Mouse (Mus musculus) midbrain, embryonic 14.5 days (tissue): ENCODE data around the gene Gm4450. TPM values are rescaled to one million over a fixed set of nuclear protein-coding genes. Genes with fewer than 3 reads are reported as not detected.
"Not testable (repeated sequence)": the region's sequence is repeated elsewhere in the genome, so short reads cannot be mapped to it uniquely, and the experiment has no call there.

Source experiments
- ATAC-seq: fragments of 200-750 bp; cut with Nextera tagmentation; 2 replicates; pipeline ENCODE4 v1.8.0; 2017; ENCODE audit warnings: moderate number of reproducible peaks, moderate library complexity; ENCODE audit not compliant: low FRiP score, low TSS enrichment
- DNase-seq: peaks from one replicate; pipeline ENCODE4 v3.0.0-alpha.2; 2015
- H3K27ac ChIP-seq: fragments of 300-500 bp; sonication (generic); replicated peaks from 2 replicates; pipeline ENCODE4 v1.5.1; 2014; ENCODE audit warnings: mild to moderate bottlenecking, low read depth, low read length, moderate library complexity
- H3K27me3 ChIP-seq: fragments of 300-500 bp; sonication (generic); 2 replicates; pipeline ENCODE4 v1.6.1; 2014; ENCODE audit warnings: low read length, control low read depth, mixed read lengths; ENCODE audit not compliant: control insufficient read depth, insufficient read depth
- H3K36me3 ChIP-seq: fragments of 300-500 bp; sonication (generic); 2 replicates; pipeline ENCODE4 v1.6.1; 2014; ENCODE audit warnings: low read length, control low read depth; ENCODE audit not compliant: control insufficient read depth, insufficient read depth
- H3K4me1 ChIP-seq: fragments of 300-500 bp; sonication (generic); 2 replicates; pipeline ENCODE4 v1.6.1; 2014; ENCODE audit warnings: mild to moderate bottlenecking, antibody characterized with exemption, low read length, control low read depth; ENCODE audit not compliant: control insufficient read depth, insufficient read depth
- H3K4me2 ChIP-seq: fragments of 300-500 bp; sonication (generic); 2 replicates; pipeline ENCODE4 v1.6.1; 2014; ENCODE audit warnings: mild to moderate bottlenecking, low read length, moderate library complexity
- H3K4me3 ChIP-seq: fragments of 300-500 bp; sonication (generic); replicated peaks from 2 replicates; pipeline ENCODE4 v1.5.1; 2014; ENCODE audit warnings: low read depth, low read length
- H3K9ac ChIP-seq: fragments of 300-500 bp; sonication (generic); replicated peaks from 2 replicates; pipeline ENCODE4 v1.6.1; 2014; ENCODE audit warnings: mild to moderate bottlenecking, low read length, moderate library complexity
- H3K9me3 ChIP-seq: fragments of 300-500 bp; sonication (generic); 2 replicates; pipeline ENCODE4 v1.6.1; 2016; ENCODE audit warnings: low read length, control low read depth, mixed read lengths; ENCODE audit not compliant: control insufficient read depth
- WGBS: fragments of 180-500 bp; shearing (Covaris S2); extraction: QIAGEN DNeasy Blood & Tissue Kit; methylation state at CpG from one replicate; pipeline ENCODE4 v1.1.7; 2014; 5-methylcytosine and 5-hydroxymethylcytosine counted together
- polyA plus RNA-seq: library from polyadenylated mRNA; unstranded; fragments of >200 nt; fragmentation: Nextera tagmentation; extraction: Ambion mirVana; gene quantifications from 2 replicates; pipeline ENCODE4 v1.2.1, GENCODE M21; 2014

Gene Gm4450
- polyA plus RNA-seq = not detected in 2 replicates

- DNase-seq, H3K27ac ChIP-seq, ATAC-seq, H3K27me3 ChIP-seq, H3K9ac ChIP-seq, H3K4me3 ChIP-seq, H3K4me2 ChIP-seq, H3K36me3 ChIP-seq, H3K9me3 ChIP-seq, H3K4me1 ChIP-seq: not testable (repeated sequence)
- WGBS = no CpG with 5 or more reads among the region's 1 CpGs
These were observed at the start of gene Gm4450 for GRCm38 (mm10) chr3:98457026-98457425. Gene Gm4450, minus strand, starts transcription at chr3:98457126.

- not testable (repeated sequence) for ATAC-seq, DNase-seq
These were observed 40.5 kb upstream of the Gm4450 start for GRCm38 (mm10) chr3:98497401-98497800.

GRCm38 (mm10) chr3:98496762-98497161 is 39.8 kb upstream of the Gm4450 start:
- ATAC-seq, H3K27ac ChIP-seq, H3K9me3 ChIP-seq, H3K27me3 ChIP-seq, H3K4me3 ChIP-seq, H3K4me1 ChIP-seq, H3K36me3 ChIP-seq, H3K9ac ChIP-seq, DNase-seq, H3K4me2 ChIP-seq: not testable (repeated sequence)
- WGBS = no CpG with 5 or more reads among the region's 2 CpGs

More at GRCm38 (mm10) chr3:98497401-98497800, 40.5 kb upstream of the Gm4450 start:
- not testable (repeated sequence) for H3K4me3 ChIP-seq, H3K9me3 ChIP-seq, H3K4me1 ChIP-seq, H3K27me3 ChIP-seq, H3K4me2 ChIP-seq, H3K36me3 ChIP-seq, H3K27ac ChIP-seq, H3K9ac ChIP-seq

- not testable (repeated sequence) for ATAC-seq
These were observed 38.1 kb upstream of the Gm4450 start for GRCm38 (mm10) chr3:98495055-98495454.

GRCm38 (mm10) chr3:98494184-98494583 is 37.3 kb upstream of the Gm4450 start:
- H3K4me2 ChIP-seq, H3K27me3 ChIP-seq, DNase-seq, H3K27ac ChIP-seq, H3K36me3 ChIP-seq, H3K4me1 ChIP-seq, H3K4me3 ChIP-seq, H3K9me3 ChIP-seq, ATAC-seq, H3K9ac ChIP-seq: not testable (repeated sequence)

More at GRCm38 (mm10) chr3:98495055-98495454, 38.1 kb upstream of the Gm4450 start:
- H3K4me1 ChIP-seq, H3K4me2 ChIP-seq, H3K4me3 ChIP-seq, DNase-seq, H3K36me3 ChIP-seq, H3K27ac ChIP-seq, H3K27me3 ChIP-seq, H3K9me3 ChIP-seq, H3K9ac ChIP-seq: not testable (repeated sequence)

- ATAC-seq, H3K36me3 ChIP-seq, H3K4me3 ChIP-seq, H3K27ac ChIP-seq, H3K9ac ChIP-seq, H3K9me3 ChIP-seq, H3K4me2 ChIP-seq, DNase-seq, H3K27me3 ChIP-seq, H3K4me1 ChIP-seq: not testable (repeated sequence)
These were observed 14.6 kb upstream of the Gm4450 start for GRCm38 (mm10) chr3:98471499-98471898.

GRCm38 (mm10) chr3:98471057-98471456 is 14.1 kb upstream of the Gm4450 start:
- not testable (repeated sequence) for H3K27me3 ChIP-seq, ATAC-seq, H3K4me3 ChIP-seq, H3K36me3 ChIP-seq, H3K9me3 ChIP-seq, DNase-seq, H3K27ac ChIP-seq, H3K4me2 ChIP-seq, H3K4me1 ChIP-seq, H3K9ac ChIP-seq
- no CpG with 5 or more reads among the region's 1 CpGs for WGBS

GRCm38 (mm10) chr3:98469323-98469722 is 12.4 kb upstream of the Gm4450 start:
- not testable (repeated sequence) for ATAC-seq, H3K27me3 ChIP-seq, H3K4me2 ChIP-seq, H3K9me3 ChIP-seq, H3K4me3 ChIP-seq, H3K36me3 ChIP-seq, H3K4me1 ChIP-seq, DNase-seq, H3K27ac ChIP-seq, H3K9ac ChIP-seq
- WGBS = 80% methylated on average over 1 of the region's 2 CpGs

GRCm38 (mm10) chr3:98453786-98454185 is 3.1 kb downstream of the Gm4450 start:
- H3K27ac ChIP-seq, H3K4me3 ChIP-seq, H3K9me3 ChIP-seq, H3K27me3 ChIP-seq, DNase-seq, ATAC-seq, H3K9ac ChIP-seq, H3K36me3 ChIP-seq, H3K4me1 ChIP-seq, H3K4me2 ChIP-seq: not testable (repeated sequence)
- WGBS = 60% methylated on average over 5 of the region's 5 CpGs
